Mouse (Mus musculus): ENCODE results near the gene Cmtr1. TPM values are rescaled to one million over a fixed set of nuclear protein-coding genes. Genes with fewer than 3 reads are reported as not detected.
A peak's percentile ranks its signal among the peaks of the same experiment; 100 is the strongest.

The Cmtr1 gene
- polyA plus RNA-seq, 1 experiment from 2014 or later = 126 TPM

- no peaks in the 10 kb centered on the region for H3K4me1 ChIP-seq
- no peaks in the 10 kb centered on the region for H3K27me3 ChIP-seq (ENCODE audit: low read depth, poor library complexity, severe bottlenecking)
- no peak for DNase-seq (ENCODE audit: low spot score)
- H3K4me3 ChIP-seq = no peak overlapping the region
- peaks cover 99% of the 10 kb centered on the region for H3K36me3 ChIP-seq
- no peak overlapping the region for H3K27ac ChIP-seq (replicated peaks)
- peaks cover 3% of the 10 kb centered on the region; the same call in 1 of the 2 replicates for H3K9me3 ChIP-seq (replicated peaks)
- WGBS = 78% methylated on average over 2 of the region's 2 CpGs
These were observed 33.2 kb downstream of the Cmtr1 start for GRCm38 (mm10) chr17:29693571-29693970.

GRCm38 (mm10) chr17:29694516-29694915, 34.1 kb downstream of the Cmtr1 start:
- no peak for DNase-seq (ENCODE audit: low spot score)
- Histone ChIP-seq H3K27me3 (ENCODE audit: low read depth, poor library complexity, severe bottlenecking) (no peaks in the 10 kb centered on the region), H3K9me3 (replicated peaks) (no peaks in the 10 kb centered on the region), H3K4me3 (no peak overlapping the region), H3K27ac (replicated peaks) (no peak overlapping the region), H3K36me3 (peaks cover 99% of the 10 kb centered on the region), H3K4me1 (no peaks in the 10 kb centered on the region)
- WGBS = 86% methylated on average over 4 of the region's 4 CpGs

GRCm38 (mm10) chr17:29696940-29697339, 36.5 kb downstream of the Cmtr1 start:
- peaks cover 99% of the 10 kb centered on the region for H3K36me3 ChIP-seq
- no peaks in the 10 kb centered on the region for H3K9me3 ChIP-seq (replicated peaks)
- no peak for DNase-seq (ENCODE audit: low spot score)
- H3K27ac ChIP-seq (replicated peaks) = no peak overlapping the region
- no peaks in the 10 kb centered on the region for H3K4me1 ChIP-seq
- WGBS = 98% methylated on average over 8 of the region's 8 CpGs
- H3K4me3 ChIP-seq = no peak overlapping the region
- H3K27me3 ChIP-seq (ENCODE audit: low read depth, poor library complexity, severe bottlenecking) = no peaks in the 10 kb centered on the region

GRCm38 (mm10) chr17:29698421-29698820, 38.0 kb downstream of the Cmtr1 start:
- Histone ChIP-seq H3K36me3 (peaks cover 100% of the 10 kb centered on the region), H3K27me3 (ENCODE audit: low read depth, poor library complexity, severe bottlenecking) (no peaks in the 10 kb centered on the region), H3K9me3 (replicated peaks) (no peaks in the 10 kb centered on the region), H3K4me3 (no peak overlapping the region), H3K4me1 (peaks cover 5% of the 10 kb centered on the region), H3K27ac (replicated peaks) (no peak overlapping the region)
- 88% methylated on average over 6 of the region's 6 CpGs for WGBS
- no peak for DNase-seq (ENCODE audit: low spot score)

GRCm38 (mm10) chr17:29700573-29700972, 40.2 kb downstream of the Cmtr1 start:
- Histone ChIP-seq H3K4me3 (no peak overlapping the region), H3K9me3 (replicated peaks) (no peaks in the 10 kb centered on the region), H3K36me3 (peaks cover 93% of the 10 kb centered on the region), H3K27me3 (ENCODE audit: low read depth, poor library complexity, severe bottlenecking) (no peaks in the 10 kb centered on the region), H3K27ac (replicated peaks) (no peak overlapping the region), H3K4me1 (peaks cover 8% of the 10 kb centered on the region)
- WGBS = 92% methylated on average over 7 of the region's 7 CpGs
- DNase-seq (ENCODE audit: low spot score) = no peak

GRCm38 (mm10) chr17:29702938-29703710, 42.7 kb downstream of the Cmtr1 start:
- whole genome bisulfite sequencing = 77% methylated on average over 4 of the region's 4 CpGs
- Histone ChIP-seq H3K9me3 (replicated peaks) (no peaks in the 10 kb centered on the region), H3K36me3 (peaks cover 68% of the 10 kb centered on the region), H3K27ac (replicated peaks) (no peak overlapping the region), H3K4me3 (no peak overlapping the region), H3K4me1 (peaks cover 25% of the 10 kb centered on the region), H3K27me3 (ENCODE audit: low read depth, poor library complexity, severe bottlenecking) (no peaks in the 10 kb centered on the region)
- no peak for DNase-seq (ENCODE audit: low spot score)

- DNase-seq (ENCODE audit: low spot score) = peak; percentile 59
- H3K27me3 ChIP-seq (ENCODE audit: low read depth, poor library complexity, severe bottlenecking) = no peaks in the 10 kb centered on the region
- no peak overlapping the region for H3K4me3 ChIP-seq
- no peaks in the 10 kb centered on the region for H3K9me3 ChIP-seq (replicated peaks)
- peaks cover 40% of the 10 kb centered on the region for H3K4me1 ChIP-seq
- no peak overlapping the region; the same call in 1 of the 2 replicates for H3K27ac ChIP-seq (replicated peaks)
- 36% methylated on average over 3 of the region's 3 CpGs for WGBS
- peaks cover 51% of the 10 kb centered on the region for H3K36me3 ChIP-seq
These were observed 44.4 kb downstream of the Cmtr1 start for GRCm38 (mm10) chr17:29704781-29705180.

- Histone ChIP-seq H3K4me3 (no peak overlapping the region), H3K27ac (replicated peaks) (no peak overlapping the region), H3K36me3 (peaks cover 43% of the 10 kb centered on the region), H3K27me3 (ENCODE audit: low read depth, poor library complexity, severe bottlenecking) (no peaks in the 10 kb centered on the region), H3K4me1 (peaks cover 51% of the 10 kb centered on the region), H3K9me3 (replicated peaks) (no peaks in the 10 kb centered on the region)
- 89% methylated on average over 5 of the region's 5 CpGs for WGBS
- no peak for DNase-seq (ENCODE audit: low spot score)
These were observed 45.5 kb downstream of the Cmtr1 start for GRCm38 (mm10) chr17:29705881-29706280.

- DNase-seq (ENCODE audit: low spot score) = no peak
- H3K27ac ChIP-seq (replicated peaks) = peak overlapping the region; percentile 63
- peaks cover 58% of the 10 kb centered on the region for H3K4me1 ChIP-seq
- H3K27me3 ChIP-seq (ENCODE audit: low read depth, poor library complexity, severe bottlenecking) = no peaks in the 10 kb centered on the region
- H3K4me3 ChIP-seq = no peak overlapping the region
- 53% methylated on average over 5 of the region's 5 CpGs for WGBS
- peaks cover 31% of the 10 kb centered on the region for H3K36me3 ChIP-seq
- H3K9me3 ChIP-seq (replicated peaks) = no peaks in the 10 kb centered on the region
These were observed 46.7 kb downstream of the Cmtr1 start for GRCm38 (mm10) chr17:29706981-29707545.

GRCm38 (mm10) chr17:29708783-29709182, 48.4 kb downstream of the Cmtr1 start:
- no peaks in the 10 kb centered on the region for H3K9me3 ChIP-seq (replicated peaks)
- DNase-seq (ENCODE audit: low spot score) = no peak
- peaks cover 53% of the 10 kb centered on the region for H3K4me1 ChIP-seq
- H3K27ac ChIP-seq (replicated peaks) = peak overlapping the region; percentile 64
- WGBS = 81% methylated on average over 5 of the region's 5 CpGs
- H3K27me3 ChIP-seq (ENCODE audit: low read depth, poor library complexity, severe bottlenecking) = no peaks in the 10 kb centered on the region
- H3K4me3 ChIP-seq = no peak overlapping the region
- H3K36me3 ChIP-seq = peaks cover 14% of the 10 kb centered on the region

GRCm38 (mm10) chr17:29710562-29711044, 50.2 kb downstream of the Cmtr1 start:
- WGBS = 88% methylated on average over 11 of the region's 11 CpGs
- no peaks in the 10 kb centered on the region for H3K9me3 ChIP-seq (replicated peaks)
- H3K36me3 ChIP-seq = peaks cover 18% of the 10 kb centered on the region; the same call in 1 of the 2 replicates
- no peak overlapping the region for H3K4me3 ChIP-seq
- H3K27ac ChIP-seq (replicated peaks) = no peak overlapping the region
- no peak for DNase-seq (ENCODE audit: low spot score)
- no peaks in the 10 kb centered on the region for H3K27me3 ChIP-seq (ENCODE audit: low read depth, poor library complexity, severe bottlenecking)
- peaks cover 50% of the 10 kb centered on the region for H3K4me1 ChIP-seq

- no peak for DNase-seq (ENCODE audit: low spot score)
These were observed 50.8 kb downstream of the Cmtr1 start for GRCm38 (mm10) chr17:29711076-29711744.

More at GRCm38 (mm10) chr17:29711076-29711744, 50.8 kb downstream of the Cmtr1 start:
- peaks cover 18% of the 10 kb centered on the region; the same call in 1 of the 2 replicates for H3K36me3 ChIP-seq
- H3K27ac ChIP-seq (replicated peaks) = no peak overlapping the region
- H3K4me3 ChIP-seq = no peak overlapping the region
- 85% methylated on average over 19 of the region's 19 CpGs for WGBS
- H3K4me1 ChIP-seq = peaks cover 55% of the 10 kb centered on the region
- H3K9me3 ChIP-seq (replicated peaks) = no peaks in the 10 kb centered on the region
- no peaks in the 10 kb centered on the region for H3K27me3 ChIP-seq (ENCODE audit: low read depth, poor library complexity, severe bottlenecking)

All from midbrain, embryonic 10.5 days (tissue).